Mouse (Mus musculus): ENCODE results near the gene Pbx1.

- TF ChIP-seq EP300 (IDR thresholded peaks at IDR 0.05; ENCODE audit: low read depth in 1 of 2, low read length in 2 of 2) = no peak
- no peak for TF ChIP-seq ZKSCAN1 (IDR thresholded peaks at IDR 0.05; ENCODE audit: low read depth, low read length)
- TF ChIP-seq MAFK (IDR thresholded peaks at IDR 0.05; ENCODE audit: borderline replicate concordance, low read depth, low read length) = no peak
- TF ChIP-seq ZC3H11A (IDR thresholded peaks at IDR 0.05; ENCODE audit: low read depth, low read length) = no peak
- no peak for TF ChIP-seq CTCF (IDR thresholded peaks at IDR 0.05 in 2 of 3, conservative IDR thresholded peaks at IDR 0.05 in 1 of 3; ENCODE audit: control insufficient read depth in 1 of 3, insufficient read depth in 1 of 3, low read depth in 2 of 3, low read length in 3 of 3, poor library complexity in 1 of 3, severe bottlenecking in 1 of 3)
- TF ChIP-seq TCF12 (IDR thresholded peaks at IDR 0.05; ENCODE audit: low read depth, low read length) = no peak
- no peak for TF ChIP-seq GABPA (IDR thresholded peaks at IDR 0.05; ENCODE audit: low read depth, low read length)
- TF ChIP-seq POLR2AphosphoS5 (IDR thresholded peaks at IDR 0.05; ENCODE audit: borderline replicate concordance, low read depth, low read length) = no peak
- no peak for TF ChIP-seq POLR2A (IDR thresholded peaks at IDR 0.05; ENCODE audit: control insufficient read depth in 1 of 2, insufficient read depth in 1 of 2, low read depth in 1 of 2, low read length in 2 of 2, poor library complexity in 1 of 2)
- no peak for TF ChIP-seq HCFC1 (IDR thresholded peaks at IDR 0.05; ENCODE audit: low read depth, low read length)
- no peak for TF ChIP-seq SIN3A (IDR thresholded peaks at IDR 0.05; ENCODE audit: low read length)
- no peak for TF ChIP-seq ZNF384 (IDR thresholded peaks at IDR 0.05; ENCODE audit: low read depth, low read length)
Observed at GRCm38 (mm10) chr1:168091627-168092026, 340.4 kb downstream of the Pbx1 start.

All from MEL (cell line).